Mouse (Mus musculus) spleen, postnatal 36 days (tissue): ENCODE results near the gene Mettl17.
A peak's percentile ranks its signal among the peaks of the same experiment; 100 is the strongest.
"Not testable (repeated sequence)": the region's sequence is repeated elsewhere in the genome, so short reads cannot be mapped to it uniquely, and the experiment has no call there.

Source experiments
- DNase-seq, 2 experiments: peaks; one replicate each; pipeline ENCODE4 v3.0.0; 2022; ENCODE audit warnings: low spot score in 2 of 2, mixed read lengths in 1 of 2

Gene Mettl17

GRCm38 (mm10) chr14:51884598-51885331 is at the start of gene Mettl17:
Gene Mettl17 (plus strand): TSS chr14:51884842.
- peak; percentile 94 to 96 for DNase-seq

- DNase-seq, result not testable (repeated sequence)
Observed at GRCm38 (mm10) chr14:51838480-51838879, 46.2 kb upstream of the Mettl17 start.

DNA sequence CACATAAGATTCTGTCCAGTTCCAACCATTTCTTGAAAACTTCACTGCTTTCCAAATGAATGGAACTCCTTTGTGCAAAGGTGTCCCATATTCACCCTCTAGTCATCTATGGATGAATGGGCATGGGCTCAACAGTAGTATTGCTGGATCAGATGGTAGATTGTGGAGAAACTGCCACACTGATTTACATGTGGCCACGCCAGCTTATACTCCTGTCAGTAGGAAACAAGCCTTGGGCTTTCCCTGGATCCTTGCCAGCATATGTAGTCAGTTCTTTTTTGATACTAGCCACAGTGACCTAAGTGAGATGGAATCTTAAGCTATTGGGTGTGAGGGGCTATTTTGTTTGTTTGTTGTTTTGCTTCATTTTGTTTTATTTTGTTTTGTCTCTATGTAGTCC is 42.4 kb upstream of the Mettl17 start:
- DNase-seq, result no peak

GRCm38 (mm10) chr14:51842781-51843180 is 41.9 kb upstream of the Mettl17 start:
- no peak for DNase-seq

- no peak for DNase-seq
Observed at GRCm38 (mm10) chr14:51843882-51844281, 40.8 kb upstream of the Mettl17 start.

- DNase-seq, result no peak
Observed at GRCm38 (mm10) chr14:51846566-51846965, 38.1 kb upstream of the Mettl17 start.

- not testable (repeated sequence) for DNase-seq
Observed at GRCm38 (mm10) chr14:51851006-51851405, 33.6 kb upstream of the Mettl17 start.

DNA sequence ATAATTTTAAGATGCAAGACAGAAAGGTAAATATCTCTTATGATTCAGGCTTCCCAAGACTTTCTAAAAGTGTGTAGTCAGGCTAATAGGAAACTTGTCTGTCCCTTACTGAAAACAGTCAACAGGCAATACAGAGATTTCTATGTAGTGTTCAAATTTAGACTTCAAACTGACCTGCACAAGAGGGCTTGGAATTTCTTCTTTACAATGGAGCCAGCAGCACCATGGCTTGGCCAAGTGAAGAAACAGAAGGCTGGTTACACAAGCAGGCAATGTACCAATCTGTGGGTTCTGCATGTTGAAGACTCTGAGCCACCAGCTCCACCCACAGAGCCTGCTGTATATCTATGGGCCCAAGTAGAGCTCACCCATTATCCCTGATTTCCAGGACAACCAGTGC is 31.2 kb upstream of the Mettl17 start, which contains the start of gene Ear6:
Gene Ear6 (plus strand): TSS at position 301 of the 400 bp plus-strand sequence.
- DNase-seq, result no peak

GRCm38 (mm10) chr14:51855280-51855679 is 29.4 kb upstream of the Mettl17 start:
- not testable (repeated sequence) for DNase-seq

GRCm38 (mm10) chr14:51863603-51864002 is 21.0 kb upstream of the Mettl17 start:
- DNase-seq, result not testable (repeated sequence)

- DNase-seq, result no peak
Observed at GRCm38 (mm10) chr14:51870756-51871155, 13.9 kb upstream of the Mettl17 start.

DNA sequence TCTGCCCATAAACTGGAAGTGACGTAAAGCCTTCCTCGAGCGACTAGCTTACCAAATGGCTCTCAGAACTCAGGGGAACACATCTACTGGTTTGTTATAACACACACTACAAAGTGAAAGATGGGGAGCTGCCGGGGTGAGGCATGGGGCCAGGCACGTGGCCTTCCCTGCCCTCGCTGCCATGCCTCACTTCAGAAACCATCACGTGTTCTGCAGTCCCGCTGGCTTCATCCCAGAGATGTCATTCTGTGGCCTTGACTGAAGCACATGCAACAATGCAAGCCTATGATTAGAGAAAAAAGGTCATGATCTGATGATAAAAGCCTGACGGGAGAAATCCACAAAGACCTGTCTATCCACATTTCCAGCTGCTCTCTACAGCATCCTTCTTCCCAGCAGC is 12.9 kb upstream of the Mettl17 start:
- no peak for DNase-seq

DNA sequence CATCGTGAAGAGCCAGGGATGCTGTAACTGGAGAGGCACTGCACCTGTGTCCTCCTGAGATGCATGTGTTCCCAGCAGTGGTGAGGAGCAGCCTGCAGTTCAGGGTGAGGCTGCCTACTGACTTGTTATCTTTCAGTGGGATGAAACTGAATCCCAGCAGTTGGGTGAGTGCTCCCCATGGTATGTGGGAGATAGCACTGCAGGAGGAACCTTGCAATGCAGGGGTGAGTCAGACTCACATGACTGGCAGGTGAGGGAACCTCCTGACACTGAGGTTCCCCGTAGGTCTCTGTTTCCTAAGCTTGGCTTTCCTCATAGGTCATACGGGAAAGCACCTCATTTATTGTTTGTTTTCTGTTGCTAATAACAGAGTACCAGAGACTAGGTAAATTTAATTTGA is 7.1 kb upstream of the Mettl17 start:
- DNase-seq, result no peak

GRCm38 (mm10) chr14:51883527-51884030 is 1.1 kb upstream of the Mettl17 start:
- peak; percentile 80 to 85 for DNase-seq

DNA sequence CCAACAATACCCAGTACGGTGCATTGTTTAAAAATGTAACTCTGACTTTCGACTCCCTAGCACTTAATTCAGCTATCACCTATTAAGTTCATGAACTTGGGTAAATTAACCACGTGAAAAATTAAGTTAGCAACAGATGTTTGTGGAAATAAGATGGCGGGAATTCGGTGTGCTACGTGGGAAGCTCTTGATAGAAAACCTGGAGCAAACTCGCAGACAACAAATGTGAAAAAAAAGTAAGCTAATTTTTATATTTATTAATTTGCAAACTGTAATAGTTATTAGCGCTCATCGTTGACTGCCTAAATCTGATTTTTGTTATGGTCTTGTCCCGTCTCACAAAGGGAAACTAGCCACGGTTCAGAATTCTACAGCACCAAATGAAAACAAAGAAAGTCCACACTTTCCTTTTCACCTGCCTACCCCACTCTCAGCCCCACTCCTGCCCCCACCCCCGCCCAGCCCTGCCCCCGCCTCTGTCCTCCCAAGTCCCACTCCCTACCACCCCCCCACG is 554 bp upstream of the Mettl17 start:
- DNase-seq, result no peak

DNA sequence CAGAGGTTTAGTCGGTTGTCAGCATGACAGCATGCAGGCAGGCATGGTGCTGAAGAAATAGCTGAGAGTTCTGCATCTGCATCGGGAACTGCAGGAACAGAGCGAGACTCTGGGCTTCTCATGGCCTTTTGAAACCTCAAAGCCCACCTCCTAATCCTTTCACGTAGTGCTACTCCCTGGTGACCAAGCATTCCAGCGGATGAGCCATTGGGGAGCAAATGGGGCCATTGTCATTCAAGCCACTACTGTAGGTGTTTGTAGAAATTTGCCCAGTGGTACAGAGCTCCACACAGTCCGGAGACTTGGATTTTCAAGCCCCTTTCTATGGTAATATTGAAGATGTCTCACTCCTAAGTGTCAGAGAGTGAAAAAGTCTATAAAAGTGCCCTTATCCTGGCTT is 1.4 kb downstream of the Mettl17 start:
- DNase-seq, result no peak

GRCm38 (mm10) chr14:51889833-51890232 is 5.2 kb downstream of the Mettl17 start:
- no peak for DNase-seq

GRCm38 (mm10) chr14:51892191-51892939 is 7.7 kb downstream of the Mettl17 start, which contains the start of gene Slc39a2:
Gene Slc39a2 (plus strand): TSS chr14:51892889.
- no peak for DNase-seq

DNA sequence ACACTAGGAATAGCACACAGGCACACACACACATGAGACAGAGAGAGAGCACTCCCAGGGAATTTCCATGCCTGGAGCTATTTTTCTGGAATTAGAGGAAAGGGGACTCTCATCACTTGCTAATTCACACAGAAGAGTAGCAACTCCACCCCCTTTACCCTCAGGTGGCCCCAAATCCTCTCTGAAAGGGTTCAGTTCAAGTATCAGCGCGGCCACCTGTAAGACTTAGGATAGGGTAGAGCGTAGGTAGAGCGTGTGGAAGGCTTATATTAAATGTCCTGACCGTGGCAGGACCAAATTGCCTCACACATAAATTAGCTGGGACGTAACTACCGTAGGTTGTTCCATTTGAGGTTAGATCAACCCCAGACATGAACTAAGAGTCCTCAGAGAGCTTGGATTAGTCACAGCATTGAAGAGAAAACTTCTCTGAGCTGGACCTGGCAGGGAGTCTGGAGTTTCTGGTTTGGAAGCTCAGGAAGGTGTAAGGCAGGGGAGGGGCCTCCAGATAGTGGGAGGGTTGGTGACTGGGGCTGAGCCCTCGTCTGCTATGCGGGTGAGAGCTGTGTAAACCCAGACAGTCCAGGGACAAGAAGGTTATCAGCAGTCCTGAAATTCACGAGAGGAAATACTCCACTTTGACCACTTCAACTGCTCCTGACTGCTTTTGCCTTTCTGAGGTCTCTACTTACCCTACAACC is 8.6 kb downstream of the Mettl17 start:
- DNase-seq, result no peak

DNA sequence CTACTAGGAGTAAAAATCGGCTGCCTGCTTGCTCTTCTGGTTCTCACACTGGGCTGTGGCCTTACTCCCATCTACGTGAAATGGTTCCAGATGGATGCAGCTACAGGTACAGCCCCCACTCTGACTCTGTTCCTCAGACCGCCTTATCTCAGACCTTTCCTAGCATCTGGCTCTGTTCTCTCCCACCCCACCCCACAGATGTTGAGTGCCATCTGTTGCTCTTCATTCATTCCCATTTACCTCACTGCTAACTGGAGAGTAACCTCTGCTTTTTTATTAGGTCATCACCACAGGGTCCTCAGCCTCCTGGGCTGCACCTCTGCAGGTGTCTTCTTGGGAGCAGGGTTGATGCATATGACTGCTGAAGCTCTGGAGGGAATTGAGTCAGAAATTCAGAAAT is 9.2 kb downstream of the Mettl17 start:
- no peak for DNase-seq

DNA sequence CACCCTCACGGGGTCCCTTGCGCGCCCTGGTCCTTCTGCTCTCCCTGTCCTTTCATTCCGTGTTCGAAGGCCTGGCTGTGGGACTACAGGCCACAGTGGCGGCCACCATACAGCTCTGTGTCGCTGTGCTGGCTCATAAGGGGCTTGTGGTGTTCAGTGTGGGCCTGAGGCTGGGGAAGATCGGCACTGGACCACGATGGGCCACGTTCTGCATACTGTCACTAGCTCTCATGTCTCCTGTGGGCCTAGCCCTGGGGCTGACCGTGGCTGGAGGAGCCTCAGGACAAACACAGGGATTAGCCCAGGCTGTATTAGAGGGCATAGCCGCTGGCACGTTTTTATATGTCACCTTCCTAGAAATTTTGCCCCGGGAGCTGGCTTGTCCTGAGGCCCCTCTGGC is 10.4 kb downstream of the Mettl17 start:
- DNase-seq, result no peak

DNA sequence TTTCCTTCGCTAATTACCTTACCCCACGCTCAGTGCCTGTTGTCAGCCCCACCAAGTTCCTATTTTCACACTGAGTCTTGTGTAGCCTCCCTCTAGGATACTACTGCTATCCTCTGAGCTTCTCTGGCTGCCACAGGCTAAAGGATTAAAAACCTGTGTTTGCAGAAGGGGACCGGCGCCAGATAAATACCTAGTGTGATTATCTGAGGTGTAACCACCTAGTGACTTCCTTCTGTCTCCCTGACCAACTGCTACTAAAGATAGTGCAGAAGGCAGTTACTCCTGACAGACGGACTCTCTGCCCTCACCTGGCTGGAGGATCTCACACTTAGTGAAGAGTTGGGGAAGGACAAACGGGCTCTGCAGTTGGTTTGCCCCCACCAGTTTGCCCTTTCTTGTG is 11.4 kb downstream of the Mettl17 start:
- no peak for DNase-seq
